Mouse (Mus musculus) heart, embryonic 12.5 days (tissue): Measurements from ENCODE around the gene Mapk3. TPM values are rescaled to one million over a fixed set of nuclear protein-coding genes. Genes with fewer than 3 reads are reported as not detected.

ENCODE experiments used
- ATAC-seq: fragments of 200-750 bp; cut with Nextera tagmentation; 2 replicates; pipeline ENCODE4 v1.8.0; 2017; ENCODE audit warnings: moderate TSS enrichment, moderate library complexity; ENCODE audit not compliant: insufficient number of reproducible peaks, low FRiP score
- H3K27ac ChIP-seq: fragments of 300-500 bp; sonication (generic); 2 replicates; pipeline ENCODE4 v1.5.1; 2016; ENCODE audit warnings: mild to moderate bottlenecking, moderate library complexity; ENCODE audit not compliant: poor library complexity, severe bottlenecking
- H3K27me3 ChIP-seq: fragments of 300-500 bp; sonication (generic); replicated peaks from 2 replicates; pipeline ENCODE4 v1.6.1; 2016; ENCODE audit warnings: mild to moderate bottlenecking, moderate library complexity
- H3K36me3 ChIP-seq: fragments of 300-500 bp; sonication (generic); 2 replicates; pipeline ENCODE4 v1.6.1; 2016; ENCODE audit warnings: mild to moderate bottlenecking, moderate library complexity
- H3K4me1 ChIP-seq: fragments of 300-500 bp; sonication (generic); replicated peaks from 2 replicates; pipeline ENCODE4 v1.6.1; 2016; ENCODE audit warnings: mild to moderate bottlenecking
- H3K4me2 ChIP-seq: fragments of 300-500 bp; sonication (generic); 2 replicates; pipeline ENCODE4 v1.6.1; 2016; ENCODE audit warnings: mild to moderate bottlenecking, moderate library complexity
- H3K4me3 ChIP-seq: fragments of 300-500 bp; sonication (generic); 2 replicates; pipeline ENCODE4 v1.5.1; 2016; ENCODE audit warnings: mild to moderate bottlenecking
- H3K9ac ChIP-seq: fragments of 300-500 bp; sonication (generic); 2 replicates; pipeline ENCODE4 v1.6.1; 2016; ENCODE audit warnings: mild to moderate bottlenecking, moderate library complexity
- H3K9me3 ChIP-seq: fragments of 300-500 bp; sonication (generic); replicated peaks from 2 replicates; pipeline ENCODE4 v1.6.1; 2016; ENCODE audit warnings: mild to moderate bottlenecking, moderate library complexity
- WGBS: fragments of 180-500 bp; shearing (Covaris S2); methylation state at CpG from one replicate; pipeline ENCODE4 v1.1.7; 2016; 5-methylcytosine and 5-hydroxymethylcytosine counted together
- polyA plus RNA-seq: library from polyadenylated mRNA; unstranded; fragments of >200 nt; fragmentation: Nextera tagmentation; extraction: Ambion mirVana; gene quantifications from 2 replicates; pipeline ENCODE4 v1.2.1, GENCODE M21; 2016

The Mapk3 gene
- polyA plus RNA-seq, 1 experiment from 2014 or later = 57.8 TPM

DNA sequence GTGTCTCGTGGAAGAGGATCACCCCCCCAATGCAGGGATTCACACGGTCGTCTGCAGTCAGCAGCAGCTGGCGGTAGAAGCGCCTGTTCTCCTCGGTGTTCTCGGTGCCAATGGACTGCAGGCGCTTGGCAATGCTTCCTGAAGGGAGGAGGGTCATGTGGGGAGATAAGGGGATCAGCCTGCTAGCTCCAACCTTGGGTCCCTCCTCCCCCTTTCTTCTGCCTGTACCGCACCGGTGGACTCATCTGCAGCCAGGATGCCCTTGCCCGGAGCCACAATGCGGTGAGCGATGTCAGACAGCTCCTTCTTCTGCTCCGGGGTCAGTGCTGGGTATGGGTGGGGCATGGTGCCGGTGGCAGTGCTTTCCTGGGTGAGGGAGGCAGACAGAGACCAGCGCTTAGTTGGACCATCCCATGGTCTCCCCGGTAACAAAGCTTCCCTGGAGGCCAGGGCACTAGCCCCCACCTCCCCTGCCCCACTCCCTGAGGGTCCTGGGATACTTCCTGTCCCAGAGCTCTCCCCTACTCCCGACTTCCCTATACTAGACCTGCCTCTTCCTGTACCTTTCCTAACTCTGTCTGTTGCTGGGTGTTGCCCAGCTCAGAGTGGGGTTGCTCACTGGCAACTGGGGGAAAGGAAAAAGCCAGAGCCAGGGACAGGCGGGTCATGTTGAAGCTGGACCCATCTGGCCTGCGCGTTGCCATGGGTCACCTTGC, 38.2 kb downstream of the Mapk3 start, which contains the start of gene Fam57b:
TSS of gene Fam57b (plus strand) at position 258 of the 716 bp plus-strand sequence.
- H3K9ac ChIP-seq = peak within 1 kb of the TSS; percentile 98
- peak within 1 kb of the TSS; percentile 100 for H3K27ac ChIP-seq
- 10% methylated on average over 21 of the region's 21 CpGs for WGBS
- H3K4me2 ChIP-seq = peak within 1 kb of the TSS; percentile 94
- ATAC-seq = 0 out of 2 replicates have a peak, but pooled peaks have one; percentile 7
- no peaks in the 10 kb centered on the region for H3K9me3 ChIP-seq
- peaks cover 39% of the 10 kb centered on the region for H3K36me3 ChIP-seq
- peak within 1 kb of the TSS; percentile 89 for H3K4me3 ChIP-seq
- H3K27me3 ChIP-seq = no peaks in the 10 kb centered on the region
- peaks cover 60% of the 10 kb centered on the region for H3K4me1 ChIP-seq

DNA sequence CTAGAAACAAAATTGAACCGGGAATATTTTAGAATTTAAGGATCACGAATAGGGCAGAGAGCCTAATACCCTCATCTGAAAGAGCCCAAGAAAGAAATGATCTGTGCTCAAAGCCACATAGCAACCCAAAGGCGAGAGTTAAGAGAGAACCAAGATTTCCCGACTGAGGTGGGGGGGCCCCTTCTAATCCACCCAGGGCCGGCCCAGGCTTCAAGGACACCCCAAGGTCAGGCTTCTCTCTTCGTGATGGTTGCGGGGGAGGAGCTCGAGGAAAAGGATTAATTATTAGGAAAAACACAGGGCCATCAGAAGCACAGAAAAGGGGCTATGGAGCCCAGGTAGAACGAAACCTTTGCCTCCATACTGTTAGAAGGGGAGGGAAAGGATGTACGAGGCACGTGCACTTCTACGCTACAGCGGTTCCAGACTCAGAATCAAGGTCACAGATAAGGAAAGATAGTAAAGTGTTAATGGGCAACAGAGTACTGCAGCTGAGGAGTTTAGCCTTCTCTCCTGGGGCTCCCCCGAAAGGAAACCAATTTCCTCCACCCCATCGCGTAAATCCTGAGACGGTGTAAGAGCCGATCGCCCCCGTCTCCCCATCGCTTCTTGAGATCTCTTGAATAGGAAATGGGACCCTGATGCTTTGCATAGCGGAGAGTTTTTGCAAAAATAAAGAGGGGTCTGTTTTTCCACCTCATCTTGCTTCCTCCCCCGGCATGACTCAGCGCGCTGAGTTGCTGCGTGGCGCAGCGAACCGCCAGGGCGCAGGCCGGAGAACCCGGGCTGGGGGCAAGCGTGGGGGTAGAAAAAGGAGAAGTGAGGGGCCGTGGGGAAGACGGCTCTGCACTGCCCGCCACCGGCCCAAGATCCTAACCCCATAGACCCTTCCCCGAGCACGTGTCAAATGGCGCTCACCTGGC, 39.0 kb downstream of the Mapk3 start:
- WGBS = under 1% methylated on average over 40 of the region's 40 CpGs
- Histone ChIP-seq H3K27ac (peak overlapping the region; percentile 100), H3K4me2 (peak overlapping the region; percentile 94), H3K36me3 (peaks cover 39% of the 10 kb centered on the region), H3K27me3 (no peaks in the 10 kb centered on the region), H3K9me3 (no peaks in the 10 kb centered on the region), H3K4me3 (peak overlapping the region; percentile 89), H3K9ac (peak overlapping the region; percentile 98), H3K4me1 (peaks cover 52% of the 10 kb centered on the region)
- peak; percentile 38 for ATAC-seq

DNA sequence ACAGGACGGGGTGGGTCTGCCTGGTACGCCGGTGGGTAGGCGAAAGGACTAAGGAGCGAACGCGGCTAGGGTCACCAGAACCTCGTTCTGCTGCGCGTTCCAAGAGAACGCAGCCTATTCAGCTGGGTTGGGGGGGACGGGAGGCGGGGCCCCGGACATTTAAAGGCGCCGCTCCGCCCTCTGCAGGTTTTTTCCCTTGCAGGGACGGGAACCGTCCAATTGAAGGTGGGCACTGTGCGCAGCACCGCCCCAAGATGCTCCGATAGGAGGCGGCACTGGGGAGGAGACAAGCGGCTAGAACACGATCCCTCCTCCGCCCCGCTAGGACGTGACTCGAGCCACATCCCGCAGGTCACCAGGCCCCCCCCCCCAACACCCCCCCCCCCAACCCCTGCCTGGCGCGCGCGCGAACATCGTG, 39.7 kb downstream of the Mapk3 start:
- whole genome bisulfite sequencing = 1% methylated on average over 36 of the region's 36 CpGs
- Histone ChIP-seq H3K9ac (peak overlapping the region; percentile 98), H3K36me3 (peaks cover 37% of the 10 kb centered on the region), H3K27ac (peak overlapping the region; percentile 100), H3K4me1 (peaks cover 49% of the 10 kb centered on the region), H3K27me3 (no peaks in the 10 kb centered on the region), H3K4me2 (peak overlapping the region; percentile 94), H3K4me3 (peak overlapping the region; percentile 89), H3K9me3 (no peaks in the 10 kb centered on the region)
- ATAC-seq = peak; percentile 95

DNA sequence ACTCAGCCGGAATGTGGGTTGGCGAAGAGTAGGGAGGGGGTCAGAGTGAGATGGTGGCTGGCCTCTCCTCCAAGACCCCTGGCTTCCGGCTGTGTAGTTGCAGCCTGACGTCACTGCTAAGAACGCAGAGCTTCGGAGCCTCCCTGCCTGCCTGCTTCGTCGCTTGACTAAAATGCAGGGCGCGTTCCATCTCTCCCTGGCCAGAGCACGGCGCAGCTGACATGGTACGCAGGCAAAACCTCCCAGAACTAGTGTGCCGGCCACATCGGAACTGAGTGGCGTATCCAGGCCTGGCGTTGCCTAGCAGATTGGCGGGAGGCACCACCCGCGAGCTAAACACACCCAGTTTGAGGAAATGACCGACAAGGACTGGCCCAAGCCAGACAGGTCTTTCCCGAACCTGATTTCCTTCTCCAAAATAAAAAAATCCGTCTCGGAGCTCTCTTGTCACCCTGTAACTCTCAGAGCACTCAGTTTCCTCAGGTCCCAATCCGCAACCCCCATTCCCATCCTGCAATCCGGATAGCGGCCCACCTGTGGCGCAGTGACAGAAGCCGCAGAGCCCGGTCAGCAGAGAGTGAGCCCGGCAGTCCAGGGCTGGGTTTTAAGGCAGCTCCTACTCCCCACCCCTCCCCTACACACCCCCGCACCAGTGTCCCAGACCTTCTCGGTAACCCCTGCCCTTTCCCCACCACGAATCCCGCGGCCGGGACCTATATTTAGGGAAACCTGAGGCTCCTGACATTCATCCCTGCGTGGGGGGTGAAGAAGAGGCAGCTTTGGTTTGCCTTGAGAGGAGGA, 40.3 kb downstream of the Mapk3 start:
- WGBS = 1% methylated on average over 38 of the region's 38 CpGs
- H3K27me3 ChIP-seq = no peaks in the 10 kb centered on the region
- H3K4me1 ChIP-seq = peaks cover 47% of the 10 kb centered on the region
- H3K36me3 ChIP-seq = peaks cover 31% of the 10 kb centered on the region
- no peaks in the 10 kb centered on the region for H3K9me3 ChIP-seq
- ATAC-seq = peak; percentile 88
- peak overlapping the region; percentile 85 for H3K9ac ChIP-seq
- H3K4me3 ChIP-seq = peak overlapping the region; percentile 89
- peak overlapping the region; percentile 94 for H3K4me2 ChIP-seq
- H3K27ac ChIP-seq = peak overlapping the region; percentile 100

DNA sequence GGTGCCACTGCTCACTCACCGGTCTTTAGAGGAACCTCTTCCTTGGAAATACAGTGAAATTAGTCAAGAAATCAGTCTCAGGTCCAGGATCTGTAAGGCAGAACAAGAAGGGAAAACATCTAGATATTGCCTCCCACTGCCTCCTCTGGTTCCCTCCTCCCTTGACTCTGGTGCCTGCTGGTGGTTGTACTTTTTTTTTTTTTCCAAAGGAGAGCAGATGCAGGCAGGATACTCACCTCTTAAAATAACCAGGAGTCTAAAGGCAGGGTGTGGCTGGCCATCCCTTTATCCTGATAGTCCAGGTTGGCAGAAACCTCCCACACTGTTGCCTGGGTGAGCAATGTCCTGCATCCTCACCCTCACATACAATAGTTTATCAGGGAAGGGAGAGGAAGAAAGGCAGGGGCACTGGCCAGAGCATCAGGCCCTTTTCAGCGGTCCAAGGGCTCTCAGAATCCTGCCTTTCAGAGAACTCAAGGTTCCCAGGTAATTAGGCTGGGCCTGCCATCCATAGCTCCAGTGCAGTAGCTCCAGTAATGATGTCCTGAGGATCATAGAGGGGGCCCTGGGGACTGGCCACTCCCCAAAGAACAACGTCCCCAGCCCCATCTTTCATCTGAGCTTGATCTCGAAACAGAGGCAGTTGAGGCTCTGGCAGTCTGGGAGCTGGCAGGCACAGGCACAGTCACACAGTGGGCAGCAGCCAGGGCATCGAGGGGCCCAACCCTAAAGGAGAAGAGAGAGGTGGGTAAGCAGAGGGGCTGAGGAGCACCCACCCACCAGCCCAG, 41.1 kb downstream of the Mapk3 start:
- Histone ChIP-seq H3K36me3 (peaks cover 23% of the 10 kb centered on the region), H3K9ac (peak overlapping the region; percentile 85), H3K4me2 (peak overlapping the region; percentile 94), H3K27ac (peak overlapping the region; percentile 100), H3K9me3 (no peaks in the 10 kb centered on the region), H3K4me1 (peaks cover 39% of the 10 kb centered on the region), H3K4me3 (peak overlapping the region; percentile 89), H3K27me3 (no peaks in the 10 kb centered on the region)
- 55% methylated on average over 5 of the region's 5 CpGs for WGBS
- ATAC-seq = no peak

DNA sequence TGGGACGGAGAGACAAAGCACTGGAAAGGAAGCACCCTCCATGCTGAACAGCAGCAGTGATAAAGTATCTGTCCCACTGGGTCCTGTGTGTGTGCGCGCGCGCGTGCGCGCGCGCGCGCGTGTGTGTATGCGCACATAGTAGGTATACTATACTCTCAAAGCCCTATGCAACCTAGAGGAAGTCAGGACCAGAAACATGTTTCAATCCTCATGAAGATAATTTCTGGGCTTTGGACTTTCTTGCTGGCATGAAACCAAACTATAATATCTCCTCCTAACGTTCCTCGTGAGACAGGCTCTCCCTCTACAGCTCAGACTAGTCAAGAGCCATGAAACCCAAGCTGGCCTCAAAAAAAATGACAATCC, 41.6 kb downstream of the Mapk3 start:
- H3K27ac ChIP-seq = peak overlapping the region; percentile 100; the same call in 1 of the 2 replicates
- no peak overlapping the region for H3K4me2 ChIP-seq
- no peak overlapping the region for H3K4me3 ChIP-seq
- 92% methylated on average over 16 of the region's 16 CpGs for WGBS
- peaks cover 34% of the 10 kb centered on the region for H3K4me1 ChIP-seq
- H3K36me3 ChIP-seq = peaks cover 17% of the 10 kb centered on the region
- no peaks in the 10 kb centered on the region for H3K27me3 ChIP-seq
- no peak for ATAC-seq
- H3K9me3 ChIP-seq = no peaks in the 10 kb centered on the region
- peak overlapping the region; percentile 85; the same call in 1 of the 2 replicates for H3K9ac ChIP-seq

DNA sequence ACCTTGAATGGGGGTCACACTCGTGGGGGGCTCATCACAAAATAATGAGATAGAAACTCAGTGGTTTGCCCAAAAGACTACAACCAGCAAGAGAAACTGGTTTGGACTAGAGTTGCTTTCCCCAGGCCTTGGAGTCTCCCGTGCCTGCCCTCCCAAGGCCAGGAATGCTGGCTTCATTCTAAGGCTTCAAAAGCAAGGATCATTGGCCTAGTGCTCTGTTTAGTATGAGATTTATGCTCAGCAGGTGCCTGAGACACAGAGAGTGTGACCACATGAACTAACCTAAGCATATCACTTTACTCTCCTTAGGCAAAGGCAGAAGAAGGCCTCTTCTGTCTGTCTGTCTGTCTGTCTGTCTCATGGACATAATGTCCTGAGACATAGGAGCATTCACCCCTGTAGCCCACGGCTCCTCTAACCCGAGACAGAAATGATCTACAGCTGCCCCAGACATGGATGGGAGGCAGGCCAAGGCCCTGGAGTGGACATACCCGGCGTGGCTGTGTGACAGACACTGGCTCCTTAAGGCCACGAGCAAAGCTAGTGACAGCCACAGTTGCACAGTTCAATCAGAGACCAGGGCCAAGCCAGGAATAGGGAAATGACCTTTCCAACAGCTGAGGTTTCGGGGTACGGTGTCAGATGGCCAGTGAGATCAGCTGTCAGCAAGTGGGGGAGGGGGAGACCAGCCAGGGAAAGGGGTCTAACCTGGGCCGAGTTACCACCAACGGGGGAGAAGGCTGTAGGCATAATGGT, 42.9 kb downstream of the Mapk3 start:
- Histone ChIP-seq H3K36me3 (peaks cover 10% of the 10 kb centered on the region), H3K27me3 (no peaks in the 10 kb centered on the region), H3K27ac (no peak overlapping the region), H3K4me3 (no peak overlapping the region), H3K4me1 (peaks cover 26% of the 10 kb centered on the region), H3K9ac (no peak overlapping the region), H3K4me2 (no peak overlapping the region), H3K9me3 (no peaks in the 10 kb centered on the region)
- no peak for ATAC-seq
- 82% methylated on average over 11 of the region's 11 CpGs for WGBS

DNA sequence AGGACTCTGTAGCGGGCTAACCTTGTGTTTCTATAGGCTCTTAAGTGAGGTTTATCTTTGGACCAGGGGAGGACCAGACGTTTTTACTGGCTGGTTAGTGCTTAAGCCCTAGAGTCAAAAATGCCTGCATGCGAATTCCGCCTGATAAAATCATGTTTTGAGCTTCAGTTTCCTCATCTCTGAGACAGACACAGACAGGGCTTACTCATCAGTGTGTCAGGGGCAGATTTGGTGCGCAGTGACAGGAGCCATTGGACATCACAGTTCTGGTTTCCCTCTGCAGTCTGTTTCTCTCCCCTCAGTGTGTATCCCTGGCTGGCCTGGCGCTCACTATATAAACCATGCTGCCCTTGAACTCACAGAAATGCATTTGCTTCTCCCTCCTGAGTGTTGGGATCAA, 43.8 kb downstream of the Mapk3 start:
- H3K4me1 ChIP-seq = peaks cover 30% of the 10 kb centered on the region
- H3K9ac ChIP-seq = no peak overlapping the region
- H3K27me3 ChIP-seq = no peaks in the 10 kb centered on the region
- 83% methylated on average over 6 of the region's 6 CpGs for WGBS
- no peak for ATAC-seq
- peaks cover 5% of the 10 kb centered on the region; the same call in 1 of the 2 replicates for H3K36me3 ChIP-seq
- no peaks in the 10 kb centered on the region for H3K9me3 ChIP-seq
- no peak overlapping the region for H3K4me2 ChIP-seq
- H3K4me3 ChIP-seq = no peak overlapping the region
- no peak overlapping the region for H3K27ac ChIP-seq

DNA sequence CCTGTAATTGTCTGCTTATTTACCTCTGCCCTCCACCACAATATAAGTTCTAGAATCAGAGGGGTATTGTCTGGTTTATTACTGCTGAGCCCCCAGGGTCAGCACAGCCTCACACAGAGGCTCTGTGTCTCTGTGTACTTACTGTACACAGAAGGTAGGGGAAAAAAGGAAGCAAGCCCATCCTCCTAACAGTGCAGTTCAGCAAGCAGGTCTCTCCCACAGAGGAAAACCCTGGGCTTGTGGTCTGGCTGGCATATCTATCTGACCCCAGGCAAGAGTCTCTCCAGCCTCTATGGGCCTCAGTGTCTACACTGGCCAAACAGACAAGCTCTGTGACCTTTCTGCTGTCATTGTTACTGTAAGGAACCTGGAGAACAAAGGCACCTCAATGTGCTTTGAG, 44.4 kb downstream of the Mapk3 start:
- H3K36me3 ChIP-seq = peaks cover 5% of the 10 kb centered on the region; the same call in 1 of the 2 replicates
- no peak overlapping the region for H3K4me3 ChIP-seq
- no peaks in the 10 kb centered on the region for H3K9me3 ChIP-seq
- no peak overlapping the region for H3K27ac ChIP-seq
- no peak overlapping the region for H3K4me2 ChIP-seq
- H3K27me3 ChIP-seq = no peaks in the 10 kb centered on the region
- no peak for ATAC-seq
- no peak overlapping the region for H3K9ac ChIP-seq
- H3K4me1 ChIP-seq = peaks cover 35% of the 10 kb centered on the region
